Mouse (Mus musculus): ENCODE measurements at regions not wholly inside any gene's neighbourhood (a gene's known extent, or its start where the extent isn't known, plus 50 kb on each side); places are given as distances from the start of the nearest gene placed in this dataset.
A peak's percentile ranks its signal among the peaks of the same experiment; 100 is the strongest.

DNA sequence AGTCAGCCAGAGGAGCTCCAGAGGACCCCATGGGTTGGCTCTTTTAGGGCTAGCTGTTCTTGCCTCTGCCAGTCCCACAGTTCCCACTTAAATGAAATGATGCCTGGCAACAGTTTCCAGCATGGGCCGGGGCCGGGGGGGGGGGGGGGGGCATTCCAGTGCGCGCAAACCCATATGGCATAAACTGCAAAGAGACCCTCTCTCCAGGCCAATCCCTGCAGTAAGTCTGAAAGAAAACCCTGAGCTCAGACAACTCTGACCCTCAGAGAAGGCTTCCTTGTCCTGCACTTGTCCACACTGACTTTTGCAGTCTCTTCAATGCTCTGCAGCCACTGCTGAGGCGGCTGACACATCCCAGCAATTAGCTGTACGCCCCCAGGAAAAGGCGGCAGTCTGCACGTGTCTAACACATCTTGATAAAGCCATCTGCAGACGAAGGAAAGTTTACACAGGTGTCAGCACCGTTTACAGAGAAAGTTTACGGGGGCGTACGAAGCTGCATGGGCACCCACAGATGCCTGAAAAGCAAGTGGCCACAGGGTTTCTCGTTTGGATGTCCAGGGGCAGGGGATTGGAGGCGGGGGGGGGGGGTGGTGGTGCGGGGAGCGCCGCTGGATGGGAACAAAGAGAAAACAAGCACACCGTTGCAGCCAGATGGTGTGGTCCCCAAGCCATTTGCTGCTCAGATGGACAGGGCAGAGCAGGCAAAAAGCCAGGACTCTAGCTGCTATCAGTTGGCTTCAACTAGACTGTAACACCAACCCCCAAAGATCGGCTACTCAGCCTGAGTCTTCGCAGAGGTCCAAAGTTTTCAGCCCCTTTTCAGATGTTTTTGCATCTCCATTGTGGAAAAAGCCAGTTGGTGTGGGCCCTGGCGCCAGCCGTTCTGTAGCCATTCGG is 244.0 kb upstream of the Hs6st1 start:
- intact Hi-C loops (cut with DNase I) = no loop called here
- no peak for DNase-seq
- no peak overlapping the region for H3K27ac ChIP-seq
- no peak for TF ChIP-seq POLR2A (IDR thresholded peaks at IDR 0.05; ENCODE audit: insufficient read depth, low read depth, low read length)
- TF ChIP-seq CTCF (IDR thresholded peaks at IDR 0.05) = no peak
- no peak for TF ChIP-seq EP300 (IDR thresholded peaks at IDR 0.05; ENCODE audit: insufficient read depth, low read depth, low read length)
- H3K9ac ChIP-seq (ENCODE audit: low read depth, low read length) = no peak overlapping the region
- H3K4me1 ChIP-seq (ENCODE audit: control insufficient read depth, insufficient read depth, low read length) = no peaks in the 10 kb centered on the region
- no peaks in the 10 kb centered on the region; the same call in 1 of the 2 replicates for H3K27me3 ChIP-seq (ENCODE audit: control insufficient read depth, insufficient read depth, low read length)
- WGBS = 42% methylated on average over 24 of the region's 24 CpGs
- no peak overlapping the region for H3K4me3 ChIP-seq
- no peaks in the 10 kb centered on the region for H3K79me2 ChIP-seq (replicated peaks; ENCODE audit: control insufficient read depth, insufficient read depth, low read length)
- no peaks in the 10 kb centered on the region for H3K36me3 ChIP-seq (ENCODE audit: control insufficient read depth, insufficient read depth, low read length)

DNA sequence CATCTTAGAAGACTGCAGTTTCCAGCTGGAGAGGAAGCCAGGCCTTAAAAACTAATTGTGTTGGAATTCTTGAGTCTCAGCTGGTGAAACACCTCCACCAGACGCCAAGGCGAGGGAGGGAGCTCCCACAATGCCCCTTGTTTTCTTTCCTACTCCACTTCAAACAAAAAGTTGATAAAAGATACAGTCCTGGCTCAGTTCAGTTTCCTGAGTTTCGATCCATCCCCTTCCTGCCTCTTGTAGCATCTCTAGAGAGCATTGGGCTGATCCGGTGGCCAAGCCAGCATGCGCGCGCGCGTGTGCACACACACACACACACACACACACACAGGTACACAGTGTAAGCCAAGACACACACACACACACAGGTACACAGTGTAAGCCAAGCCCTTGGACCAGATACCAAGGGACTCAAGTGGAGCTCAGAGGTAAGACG is 242.7 kb upstream of the Hs6st1 start:
- no peak for DNase-seq
- Histone ChIP-seq H3K27me3 (ENCODE audit: control insufficient read depth, insufficient read depth, low read length) (no peaks in the 10 kb centered on the region; the same call in 1 of the 2 replicates), H3K79me2 (replicated peaks; ENCODE audit: control insufficient read depth, insufficient read depth, low read length) (no peaks in the 10 kb centered on the region), H3K4me3 (no peak overlapping the region), H3K4me1 (ENCODE audit: control insufficient read depth, insufficient read depth, low read length) (no peaks in the 10 kb centered on the region), H3K36me3 (ENCODE audit: control insufficient read depth, insufficient read depth, low read length) (no peaks in the 10 kb centered on the region), H3K9ac (ENCODE audit: low read depth, low read length) (no peak overlapping the region), H3K27ac (no peak overlapping the region)
- intact Hi-C loops (cut with DNase I) = no loop called here
- WGBS = 32% methylated on average over 10 of the region's 10 CpGs
- no peak for TF ChIP-seq POLR2A (IDR thresholded peaks at IDR 0.05; ENCODE audit: insufficient read depth, low read depth, low read length)
- no peak for TF ChIP-seq CTCF (IDR thresholded peaks at IDR 0.05)
- no peak for TF ChIP-seq EP300 (IDR thresholded peaks at IDR 0.05; ENCODE audit: insufficient read depth, low read depth, low read length)

DNA sequence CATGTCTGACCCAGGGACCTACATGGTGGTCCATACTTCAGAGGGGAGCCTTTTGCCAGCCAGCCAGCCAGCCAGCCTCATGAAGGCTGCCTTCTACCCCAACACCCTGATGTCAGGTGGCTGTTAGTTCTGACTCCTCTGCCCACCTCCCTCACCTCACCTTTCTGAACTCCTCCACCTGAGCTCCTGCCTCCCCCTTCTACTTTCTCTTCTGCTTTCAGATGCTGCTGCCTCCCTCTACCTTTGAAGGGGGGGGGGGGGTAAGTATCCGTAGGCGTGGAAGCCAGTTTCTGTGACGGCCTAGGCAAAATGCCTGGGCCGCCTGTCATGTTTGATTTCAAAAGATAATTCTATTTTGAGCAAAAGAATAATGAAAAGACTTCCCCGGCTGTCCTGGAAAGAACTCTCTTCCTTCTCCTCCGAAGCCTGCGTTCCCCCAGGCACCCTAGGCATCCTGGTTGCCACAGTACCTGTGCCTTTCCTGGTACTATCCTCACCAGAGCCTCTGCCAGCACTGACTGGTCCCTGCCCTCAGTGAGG is 241.6 kb upstream of the Hs6st1 start:
- intact Hi-C loops (cut with DNase I) = no loop called here
- Histone ChIP-seq H3K4me1 (ENCODE audit: control insufficient read depth, insufficient read depth, low read length) (no peaks in the 10 kb centered on the region), H3K9ac (ENCODE audit: low read depth, low read length) (no peak overlapping the region), H3K79me2 (replicated peaks; ENCODE audit: control insufficient read depth, insufficient read depth, low read length) (no peaks in the 10 kb centered on the region), H3K27ac (no peak overlapping the region), H3K36me3 (ENCODE audit: control insufficient read depth, insufficient read depth, low read length) (no peaks in the 10 kb centered on the region), H3K4me3 (no peak overlapping the region), H3K27me3 (ENCODE audit: control insufficient read depth, insufficient read depth, low read length) (no peaks in the 10 kb centered on the region)
- 59% methylated on average over 7 of the region's 7 CpGs for WGBS
- no peak for DNase-seq
- TF ChIP-seq CTCF (IDR thresholded peaks at IDR 0.05) (no peak), EP300 (IDR thresholded peaks at IDR 0.05; ENCODE audit: insufficient read depth, low read depth, low read length) (no peak), POLR2A (IDR thresholded peaks at IDR 0.05; ENCODE audit: insufficient read depth, low read depth, low read length) (no peak)

DNA sequence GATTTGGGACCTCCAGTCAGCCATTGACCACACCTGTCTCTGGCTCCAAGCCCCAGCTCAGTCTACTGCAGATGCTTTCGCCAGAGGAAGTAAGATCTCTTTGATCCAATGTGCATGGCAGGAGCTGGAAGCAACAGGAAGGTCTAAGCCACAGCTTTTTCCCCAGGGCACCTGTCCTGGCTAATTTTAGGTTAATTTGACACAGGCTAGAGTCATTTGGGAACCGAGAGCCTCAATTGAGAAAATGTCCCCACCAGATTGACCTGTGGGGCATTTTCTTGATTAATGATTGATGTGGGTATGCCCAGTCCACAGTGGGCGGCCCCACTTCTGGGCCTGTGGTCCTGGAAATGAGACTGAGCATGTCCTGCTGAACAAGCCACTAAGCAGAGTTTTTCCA is 240.7 kb upstream of the Hs6st1 start:
- peak in 1 of 2 experiments; percentile 7 for DNase-seq

DNA sequence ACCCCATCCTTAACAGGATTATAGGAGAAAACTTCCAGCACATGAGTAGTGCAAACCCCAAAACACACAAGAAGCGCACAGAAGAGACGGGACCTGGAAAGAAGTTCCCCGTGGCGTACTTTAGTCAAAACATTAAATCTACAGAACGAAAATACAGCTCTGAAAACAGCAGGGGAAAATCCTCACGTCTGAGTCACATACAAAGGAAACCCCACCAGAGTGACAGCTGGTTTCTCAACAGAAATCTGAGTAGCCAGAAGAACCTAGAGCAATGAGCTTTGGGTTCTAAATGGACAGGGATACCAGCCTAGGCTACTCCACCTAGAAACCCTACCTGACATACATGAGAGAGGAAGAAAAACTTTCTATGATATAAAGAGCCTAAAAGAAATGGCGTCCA is 234.0 kb upstream of the Hs6st1 start:
- H3K36me3 ChIP-seq (ENCODE audit: control insufficient read depth, insufficient read depth, low read length) = no peaks in the 10 kb centered on the region
- H3K27ac ChIP-seq = no peak overlapping the region
- intact Hi-C loops (cut with DNase I) = no loop called here
- no peaks in the 10 kb centered on the region for H3K79me2 ChIP-seq (replicated peaks; ENCODE audit: control insufficient read depth, insufficient read depth, low read length)
- WGBS = 80% methylated on average over 7 of the region's 7 CpGs
- H3K4me1 ChIP-seq (ENCODE audit: control insufficient read depth, insufficient read depth, low read length) = no peaks in the 10 kb centered on the region
- no peaks in the 10 kb centered on the region for H3K27me3 ChIP-seq (ENCODE audit: control insufficient read depth, insufficient read depth, low read length)
- DNase-seq = peak in 1 of 2 experiments; percentile 1
- H3K4me3 ChIP-seq = no peak overlapping the region
- no peak for TF ChIP-seq POLR2A (IDR thresholded peaks at IDR 0.05; ENCODE audit: insufficient read depth, low read depth, low read length)
- TF ChIP-seq EP300 (IDR thresholded peaks at IDR 0.05; ENCODE audit: insufficient read depth, low read depth, low read length) = no peak
- no peak for TF ChIP-seq CTCF (IDR thresholded peaks at IDR 0.05)
- H3K9ac ChIP-seq (ENCODE audit: low read depth, low read length) = no peak overlapping the region

More for the DNA sequence above, 240.7 kb upstream of the Hs6st1 start:
- no peaks in the 10 kb centered on the region for H3K79me2 ChIP-seq (replicated peaks; ENCODE audit: control insufficient read depth, insufficient read depth, low read length)
- no peak overlapping the region for H3K9ac ChIP-seq (ENCODE audit: low read depth, low read length)
- intact Hi-C loops (cut with DNase I) = no loop called here
- H3K4me1 ChIP-seq (ENCODE audit: control insufficient read depth, insufficient read depth, low read length) = no peaks in the 10 kb centered on the region
- H3K36me3 ChIP-seq (ENCODE audit: control insufficient read depth, insufficient read depth, low read length) = no peaks in the 10 kb centered on the region
- no peaks in the 10 kb centered on the region for H3K27me3 ChIP-seq (ENCODE audit: control insufficient read depth, insufficient read depth, low read length)
- TF ChIP-seq POLR2A (IDR thresholded peaks at IDR 0.05; ENCODE audit: insufficient read depth, low read depth, low read length) (no peak), CTCF (IDR thresholded peaks at IDR 0.05) (no peak), EP300 (IDR thresholded peaks at IDR 0.05; ENCODE audit: insufficient read depth, low read depth, low read length) (no peak)
- H3K27ac ChIP-seq = no peak overlapping the region
- 82% methylated on average over 3 of the region's 3 CpGs for WGBS
- H3K4me3 ChIP-seq = no peak overlapping the region

DNA sequence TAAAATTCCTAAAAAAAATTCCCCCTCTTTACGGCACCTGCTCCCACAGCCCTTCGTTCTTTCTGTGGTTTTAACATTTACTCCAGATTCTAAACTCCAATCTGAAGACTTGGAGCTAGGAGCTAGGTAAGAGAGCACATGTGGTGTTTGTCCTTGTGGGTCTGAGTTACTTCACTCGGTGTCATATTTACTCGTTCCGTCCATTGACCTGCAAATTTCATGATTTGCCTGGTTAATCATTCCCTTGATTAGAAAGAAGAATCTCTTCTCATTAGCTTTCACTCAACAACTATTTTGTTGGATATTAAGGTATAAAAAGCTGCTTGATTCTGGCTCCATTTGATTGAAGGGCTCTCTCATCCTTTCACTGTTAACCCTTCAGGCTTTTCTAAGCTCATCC is 231.6 kb upstream of the Hs6st1 start:
- H3K27me3 ChIP-seq (ENCODE audit: control insufficient read depth, insufficient read depth, low read length) = no peaks in the 10 kb centered on the region
- WGBS = 90% methylated on average over 5 of the region's 5 CpGs
- intact Hi-C loops (cut with DNase I) = loop anchor here (5.0 kb wide), 2 partner anchors 226 to 296 kb away; no protein-coding TSS in a partner anchor
- DNase-seq = no peak
- TF ChIP-seq EP300 (IDR thresholded peaks at IDR 0.05; ENCODE audit: insufficient read depth, low read depth, low read length) (no peak), POLR2A (IDR thresholded peaks at IDR 0.05; ENCODE audit: insufficient read depth, low read depth, low read length) (no peak), CTCF (IDR thresholded peaks at IDR 0.05) (no peak)
- no peaks in the 10 kb centered on the region for H3K4me1 ChIP-seq (ENCODE audit: control insufficient read depth, insufficient read depth, low read length)
- H3K27ac ChIP-seq = no peak overlapping the region
- no peak overlapping the region for H3K4me3 ChIP-seq
- H3K36me3 ChIP-seq (ENCODE audit: control insufficient read depth, insufficient read depth, low read length) = no peaks in the 10 kb centered on the region
- no peaks in the 10 kb centered on the region for H3K79me2 ChIP-seq (replicated peaks; ENCODE audit: control insufficient read depth, insufficient read depth, low read length)
- no peak overlapping the region for H3K9ac ChIP-seq (ENCODE audit: low read depth, low read length)

All from heart, adult 2 months (tissue).